Mouse (Mus musculus): Measurements from ENCODE around the gene Schip1. TPM values are rescaled to one million over a fixed set of nuclear protein-coding genes. Genes with fewer than 3 reads are reported as not detected.

Gene Schip1
- polyA plus RNA-seq, 1 experiment from 2014 or later, result 60.3 TPM

DNA sequence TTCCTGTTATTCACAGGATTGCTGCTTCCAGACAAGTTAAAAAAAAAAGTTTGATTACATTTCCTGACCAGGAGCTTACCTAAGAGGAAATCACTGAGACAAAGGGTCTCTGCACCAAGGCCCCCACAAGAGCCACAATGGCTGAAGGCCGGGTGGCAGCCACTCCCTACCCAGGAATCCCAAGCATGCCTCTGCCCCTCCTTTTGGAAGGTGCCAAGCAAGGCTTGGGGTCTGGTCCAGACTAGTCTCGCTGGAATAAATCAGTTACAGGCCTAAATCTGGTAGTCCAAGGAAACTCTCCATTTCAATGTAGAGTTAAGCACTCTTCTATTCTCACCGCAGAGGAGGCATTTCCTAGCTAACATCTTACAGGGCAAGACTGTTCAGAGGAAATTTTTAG lies 427.9 kb downstream of the Schip1 start:
- Histone ChIP-seq H3K9ac (ENCODE audit: low read length) (peak overlapping the region; percentile 97), H3K27me3 (ENCODE audit: control insufficient read depth, insufficient read depth, low read length) (no peaks in the 10 kb centered on the region), H3K36me3 (ENCODE audit: control insufficient read depth, insufficient read depth) (no peaks in the 10 kb centered on the region), H3K4me2 (ENCODE audit: low read depth, low read length) (peak overlapping the region; percentile 97), H3K9me3 (replicated peaks; ENCODE audit: control insufficient read depth, low read length) (no peaks in the 10 kb centered on the region), H3K27ac (ENCODE audit: low read length) (peak overlapping the region; percentile 99), H3K4me3 (ENCODE audit: low read length) (peak overlapping the region; percentile 87), H3K4me1 (ENCODE audit: control insufficient read depth, insufficient read depth, low read length) (peaks cover 28% of the 10 kb centered on the region)
- no peak for ATAC-seq (replicated peaks; ENCODE audit: extremely low read depth, insufficient read depth, low FRiP score)
- WGBS, result 13% methylated on average over 3 of the region's 3 CpGs

DNA sequence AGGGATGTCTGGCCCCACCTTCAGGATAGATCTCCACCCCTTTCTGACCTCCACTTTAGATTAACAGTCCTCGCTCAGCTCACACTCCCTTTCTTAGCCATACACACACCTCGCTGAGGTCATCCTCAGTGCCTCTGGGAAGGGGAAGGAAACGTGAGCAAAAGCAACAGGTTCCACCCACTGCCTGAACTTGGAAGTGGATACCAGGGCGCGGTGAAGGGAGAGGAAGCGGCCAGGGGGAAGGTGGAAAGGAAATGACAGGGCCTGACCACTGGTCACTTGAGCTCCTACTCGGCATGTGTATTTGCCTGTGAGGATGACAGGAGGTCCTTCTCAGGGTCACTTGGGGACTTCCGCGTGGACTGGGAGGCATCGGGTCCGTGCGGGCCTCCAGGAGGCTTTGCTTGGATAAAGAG lies 428.6 kb downstream of the Schip1 start:
- no peaks in the 10 kb centered on the region for H3K27me3 ChIP-seq (ENCODE audit: control insufficient read depth, insufficient read depth, low read length)
- H3K27ac ChIP-seq (ENCODE audit: low read length), result peak overlapping the region; percentile 99
- H3K4me3 ChIP-seq (ENCODE audit: low read length), result peak overlapping the region; percentile 87
- H3K36me3 ChIP-seq (ENCODE audit: control insufficient read depth, insufficient read depth), result no peaks in the 10 kb centered on the region
- peak; percentile 61 for ATAC-seq (replicated peaks; ENCODE audit: extremely low read depth, insufficient read depth, low FRiP score)
- peaks cover 28% of the 10 kb centered on the region for H3K4me1 ChIP-seq (ENCODE audit: control insufficient read depth, insufficient read depth, low read length)
- H3K4me2 ChIP-seq (ENCODE audit: low read depth, low read length), result peak overlapping the region; percentile 97
- under 1% methylated on average over 12 of the region's 12 CpGs for WGBS
- no peaks in the 10 kb centered on the region for H3K9me3 ChIP-seq (replicated peaks; ENCODE audit: control insufficient read depth, low read length)
- H3K9ac ChIP-seq (ENCODE audit: low read length), result peak overlapping the region; percentile 97

DNA sequence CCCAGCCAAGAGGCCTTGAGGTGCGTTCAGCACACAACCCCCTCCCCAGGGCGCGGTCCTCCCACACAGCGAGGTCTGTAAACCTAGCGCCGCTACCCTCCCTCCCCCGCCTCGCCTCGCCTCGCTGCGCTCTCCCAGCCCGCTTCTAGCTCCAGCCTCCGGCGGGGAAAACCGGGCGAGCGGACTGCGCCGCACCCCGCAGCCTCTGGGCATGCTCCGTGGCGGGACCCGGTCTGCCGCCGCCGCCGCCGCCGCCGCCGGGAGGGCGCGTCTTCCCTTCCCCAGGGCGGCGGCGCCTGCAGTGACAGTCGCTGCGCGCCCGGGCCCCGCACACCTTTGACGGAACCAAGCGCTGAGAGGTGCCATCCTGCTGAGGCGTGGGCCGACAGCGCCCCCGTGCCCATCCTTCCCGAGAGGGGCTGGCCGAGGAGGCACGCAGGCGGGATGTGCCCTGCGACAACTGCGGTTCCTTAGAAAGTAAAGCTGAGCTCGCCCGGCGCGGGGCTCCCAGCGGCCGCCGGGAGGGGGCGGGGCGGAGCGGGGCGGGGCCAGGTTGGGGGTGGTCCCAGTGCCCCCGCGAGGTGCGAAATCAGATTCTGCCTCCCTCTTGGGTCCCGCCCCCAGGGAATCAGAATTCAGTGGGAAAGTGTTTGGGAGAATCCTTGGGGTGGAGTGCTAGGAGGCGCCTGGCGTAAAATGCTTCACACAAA lies 429.1 kb downstream of the Schip1 start:
- H3K36me3 ChIP-seq (ENCODE audit: control insufficient read depth, insufficient read depth), result no peaks in the 10 kb centered on the region
- WGBS, result under 1% methylated on average over 68 of the region's 70 CpGs
- peak; percentile 76 for ATAC-seq (replicated peaks; ENCODE audit: extremely low read depth, insufficient read depth, low FRiP score)
- H3K9me3 ChIP-seq (replicated peaks; ENCODE audit: control insufficient read depth, low read length), result no peaks in the 10 kb centered on the region
- peak overlapping the region; percentile 87 for H3K4me3 ChIP-seq (ENCODE audit: low read length)
- H3K27me3 ChIP-seq (ENCODE audit: control insufficient read depth, insufficient read depth, low read length), result no peaks in the 10 kb centered on the region
- H3K9ac ChIP-seq (ENCODE audit: low read length), result peak overlapping the region; percentile 97
- peak overlapping the region; percentile 99 for H3K27ac ChIP-seq (ENCODE audit: low read length)
- peaks cover 28% of the 10 kb centered on the region for H3K4me1 ChIP-seq (ENCODE audit: control insufficient read depth, insufficient read depth, low read length)
- H3K4me2 ChIP-seq (ENCODE audit: low read depth, low read length), result peak overlapping the region; percentile 97

DNA sequence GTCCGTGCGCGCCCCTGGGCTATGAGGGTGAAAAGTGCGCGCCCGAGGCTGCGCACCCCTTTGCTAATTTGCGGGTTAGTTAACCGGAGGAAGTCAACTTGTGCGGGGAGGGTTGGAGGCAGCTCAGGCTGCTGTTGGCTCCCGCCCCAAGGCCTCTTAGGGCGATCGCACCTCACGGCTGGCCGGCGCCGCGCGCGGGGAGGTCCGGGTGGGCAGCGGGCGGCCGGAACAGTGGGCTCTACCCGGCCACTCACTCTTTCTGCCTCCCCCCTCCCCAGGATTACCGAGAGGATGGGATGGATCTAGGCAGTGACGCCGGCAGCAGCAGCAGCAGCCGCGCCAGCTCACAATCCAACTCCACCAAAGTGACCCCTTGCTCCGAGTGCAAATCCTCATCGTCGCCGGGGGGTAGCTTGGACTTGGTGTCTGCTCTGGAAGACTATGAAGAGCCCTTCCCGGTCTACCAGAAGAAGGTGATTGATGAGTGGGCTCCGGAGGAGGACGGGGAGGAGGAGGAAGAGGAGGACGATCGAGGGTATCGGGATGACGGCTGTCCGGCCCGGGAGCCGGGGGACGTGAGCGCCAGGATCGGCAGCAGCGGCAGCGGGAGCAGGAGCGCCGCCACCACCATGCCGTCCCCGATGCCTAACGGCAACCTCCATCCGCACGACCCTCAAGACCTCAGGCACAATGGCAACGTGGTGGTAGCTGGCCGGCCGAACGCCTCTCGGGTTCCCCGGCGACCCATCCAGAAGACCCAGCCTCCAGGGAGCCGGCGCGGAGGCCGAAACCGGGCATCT lies 429.9 kb downstream of the Schip1 start:
- H3K9me3 ChIP-seq (replicated peaks; ENCODE audit: control insufficient read depth, low read length), result no peaks in the 10 kb centered on the region
- H3K4me1 ChIP-seq (ENCODE audit: control insufficient read depth, insufficient read depth, low read length), result peaks cover 32% of the 10 kb centered on the region

DNA sequence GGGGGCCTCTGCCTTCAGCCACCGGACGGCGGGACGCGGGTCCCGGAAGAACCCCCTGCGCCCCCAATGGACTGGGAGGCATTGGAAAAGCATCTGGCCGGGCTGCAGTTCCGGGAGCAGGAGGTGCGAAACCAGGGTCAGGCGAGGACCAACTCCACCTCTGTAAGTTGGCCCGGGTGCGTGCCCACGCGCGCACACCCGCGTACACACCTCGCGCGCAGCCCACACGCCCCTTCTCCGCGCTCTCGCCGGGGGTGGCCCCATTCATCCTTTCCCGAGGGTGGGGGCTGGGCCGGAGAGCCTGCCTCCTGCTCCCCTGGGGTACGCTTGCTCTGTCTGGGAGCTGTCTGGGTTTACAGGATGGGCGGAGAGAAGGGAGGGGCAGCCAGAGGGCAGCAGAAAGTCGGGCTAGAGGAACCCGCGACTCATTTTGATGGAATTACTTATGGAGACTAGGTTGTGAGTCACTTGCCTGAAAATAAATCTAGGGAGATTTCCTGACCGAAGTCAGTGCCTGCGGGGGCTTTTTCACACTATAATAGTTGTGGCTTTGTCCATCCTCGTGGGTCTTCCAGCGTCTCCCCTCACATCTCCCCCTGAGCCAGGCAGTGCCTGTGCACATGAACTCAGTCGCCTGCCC lies 430.6 kb downstream of the Schip1 start:
- ATAC-seq (replicated peaks; ENCODE audit: extremely low read depth, insufficient read depth, low FRiP score), result peak; percentile 35; the same call in 1 of the 2 replicates
- peak overlapping the region; percentile 87 for H3K4me3 ChIP-seq (ENCODE audit: low read length)
- H3K9me3 ChIP-seq (replicated peaks; ENCODE audit: control insufficient read depth, low read length), result no peaks in the 10 kb centered on the region
- H3K9ac ChIP-seq (ENCODE audit: low read length), result peak overlapping the region; percentile 97
- H3K4me2 ChIP-seq (ENCODE audit: low read depth, low read length), result peak overlapping the region; percentile 97
- under 1% methylated on average over 38 of the region's 38 CpGs for WGBS
- H3K27ac ChIP-seq (ENCODE audit: low read length), result peak overlapping the region; percentile 99
- H3K27me3 ChIP-seq (ENCODE audit: control insufficient read depth, insufficient read depth, low read length), result no peaks in the 10 kb centered on the region
- no peaks in the 10 kb centered on the region for H3K36me3 ChIP-seq (ENCODE audit: control insufficient read depth, insufficient read depth)
- peaks cover 37% of the 10 kb centered on the region for H3K4me1 ChIP-seq (ENCODE audit: control insufficient read depth, insufficient read depth, low read length)

More for the DNA sequence above, 429.9 kb downstream of the Schip1 start:
- Histone ChIP-seq H3K27me3 (ENCODE audit: control insufficient read depth, insufficient read depth, low read length) (no peaks in the 10 kb centered on the region), H3K36me3 (ENCODE audit: control insufficient read depth, insufficient read depth) (no peaks in the 10 kb centered on the region), H3K27ac (ENCODE audit: low read length) (peak overlapping the region; percentile 99), H3K9ac (ENCODE audit: low read length) (peak overlapping the region; percentile 97), H3K4me3 (ENCODE audit: low read length) (peak overlapping the region; percentile 87), H3K4me2 (ENCODE audit: low read depth, low read length) (peak overlapping the region; percentile 97)
- peak; percentile 10 for ATAC-seq (replicated peaks; ENCODE audit: extremely low read depth, insufficient read depth, low FRiP score)
- WGBS, result under 1% methylated on average over 68 of the region's 68 CpGs

DNA sequence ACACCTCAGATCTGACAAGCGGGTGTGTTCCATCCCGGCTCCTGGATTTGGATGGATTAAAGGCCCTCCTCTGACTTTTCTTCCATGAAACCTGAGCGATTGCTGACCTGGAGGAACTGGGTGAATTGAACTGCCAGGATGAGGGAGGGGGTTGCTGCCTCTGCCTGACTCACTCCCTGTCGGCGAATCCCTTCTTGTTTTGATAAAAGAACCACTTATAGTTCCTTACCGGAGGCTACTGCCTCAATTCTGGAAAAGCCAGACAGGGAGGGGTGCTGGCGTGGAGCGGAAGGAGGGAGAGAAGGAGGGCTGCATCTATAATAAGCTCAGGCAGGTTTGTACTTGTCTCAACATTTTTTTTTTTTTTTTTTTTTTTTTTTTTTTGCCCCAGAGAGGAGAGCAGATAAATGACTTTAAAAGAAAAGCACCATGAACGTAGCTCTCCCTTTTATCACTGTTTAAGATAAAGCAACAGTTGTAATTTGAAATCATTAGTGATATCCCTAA lies 431.2 kb downstream of the Schip1 start:
- Histone ChIP-seq H3K4me3 (ENCODE audit: low read length) (peak overlapping the region; percentile 87), H3K27ac (ENCODE audit: low read length) (peak overlapping the region; percentile 99), H3K9ac (ENCODE audit: low read length) (peak overlapping the region; percentile 97), H3K27me3 (ENCODE audit: control insufficient read depth, insufficient read depth, low read length) (no peaks in the 10 kb centered on the region), H3K4me2 (ENCODE audit: low read depth, low read length) (peak overlapping the region; percentile 97), H3K4me1 (ENCODE audit: control insufficient read depth, insufficient read depth, low read length) (peaks cover 42% of the 10 kb centered on the region), H3K36me3 (ENCODE audit: control insufficient read depth, insufficient read depth) (no peaks in the 10 kb centered on the region), H3K9me3 (replicated peaks; ENCODE audit: control insufficient read depth, low read length) (no peaks in the 10 kb centered on the region)
- 4% methylated on average over 9 of the region's 9 CpGs for WGBS
- ATAC-seq (replicated peaks; ENCODE audit: extremely low read depth, insufficient read depth, low FRiP score), result no peak

DNA sequence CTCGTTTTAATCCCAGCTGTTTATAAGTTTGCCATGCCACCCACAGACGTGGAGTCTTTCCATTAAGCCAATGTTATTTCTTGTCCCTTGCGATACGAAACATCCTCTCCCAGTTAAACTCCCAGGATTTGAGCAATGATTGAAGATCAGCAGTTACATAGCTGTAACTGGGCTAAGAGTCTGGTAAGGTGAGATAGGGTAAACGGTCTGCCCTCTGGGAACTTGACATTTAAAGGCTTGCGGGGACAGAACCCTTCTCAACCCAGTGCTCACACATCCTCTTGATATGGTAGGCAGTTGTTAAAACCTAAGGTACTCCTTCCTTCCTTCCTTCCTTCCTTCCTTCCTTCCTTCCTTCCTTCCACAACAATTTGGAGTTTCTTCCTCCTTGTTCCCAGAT lies 431.9 kb downstream of the Schip1 start:
- H3K4me2 ChIP-seq (ENCODE audit: low read depth, low read length), result peak overlapping the region; percentile 97

DNA sequence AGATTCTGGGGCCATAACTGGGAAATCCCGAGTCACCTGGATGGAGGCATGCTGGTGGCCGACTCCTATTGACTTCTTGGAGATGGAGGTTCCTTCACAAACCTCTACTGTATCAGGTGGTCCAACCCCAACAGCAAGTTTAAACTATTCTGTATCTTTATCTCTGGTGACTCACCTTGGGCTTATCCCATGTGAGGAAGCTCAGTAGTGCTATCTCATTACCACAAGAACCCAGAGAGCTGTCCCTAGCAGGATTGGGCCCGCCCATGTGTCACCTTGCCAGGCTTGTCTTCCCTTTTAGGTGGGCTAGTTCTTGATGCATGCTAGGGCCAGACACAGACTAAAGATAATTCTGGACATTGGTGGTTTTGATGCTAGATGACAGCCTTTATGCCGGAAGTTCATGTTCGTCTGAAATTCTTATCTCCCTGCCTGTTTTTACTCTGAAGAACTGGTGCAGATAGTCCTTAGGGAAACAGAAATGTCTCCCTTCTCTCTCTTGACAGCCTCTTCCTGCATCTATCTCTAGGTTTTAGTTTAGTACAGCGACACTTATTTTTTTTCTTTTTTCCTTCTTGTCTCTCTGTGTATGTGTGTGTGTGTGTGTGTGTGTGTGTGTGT lies 435.0 kb downstream of the Schip1 start:
- H3K4me2 ChIP-seq (ENCODE audit: low read depth, low read length), result no peak overlapping the region
- no peak overlapping the region for H3K9ac ChIP-seq (ENCODE audit: low read length)
- peaks cover 32% of the 10 kb centered on the region for H3K4me1 ChIP-seq (ENCODE audit: control insufficient read depth, insufficient read depth, low read length)
- ATAC-seq (replicated peaks; ENCODE audit: extremely low read depth, insufficient read depth, low FRiP score), result no peak
- H3K27me3 ChIP-seq (ENCODE audit: control insufficient read depth, insufficient read depth, low read length), result no peaks in the 10 kb centered on the region
- H3K27ac ChIP-seq (ENCODE audit: low read length), result no peak overlapping the region
- no peak overlapping the region for H3K4me3 ChIP-seq (ENCODE audit: low read length)
- no peaks in the 10 kb centered on the region for H3K9me3 ChIP-seq (replicated peaks; ENCODE audit: control insufficient read depth, low read length)
- WGBS, result 57% methylated on average over 6 of the region's 6 CpGs
- H3K36me3 ChIP-seq (ENCODE audit: control insufficient read depth, insufficient read depth), result no peaks in the 10 kb centered on the region

More for the DNA sequence above, 431.9 kb downstream of the Schip1 start:
- Histone ChIP-seq H3K4me1 (ENCODE audit: control insufficient read depth, insufficient read depth, low read length) (peaks cover 43% of the 10 kb centered on the region), H3K27ac (ENCODE audit: low read length) (peak overlapping the region; percentile 66; the same call in 1 of the 2 replicates), H3K27me3 (ENCODE audit: control insufficient read depth, insufficient read depth, low read length) (no peaks in the 10 kb centered on the region), H3K4me3 (ENCODE audit: low read length) (peak overlapping the region; percentile 87), H3K9me3 (replicated peaks; ENCODE audit: control insufficient read depth, low read length) (no peaks in the 10 kb centered on the region), H3K36me3 (ENCODE audit: control insufficient read depth, insufficient read depth) (no peaks in the 10 kb centered on the region), H3K9ac (ENCODE audit: low read length) (peak overlapping the region; percentile 50)
- no peak for ATAC-seq (replicated peaks; ENCODE audit: extremely low read depth, insufficient read depth, low FRiP score)
- 43% methylated on average over 6 of the region's 6 CpGs for WGBS
